Mouse (Mus musculus) lung, embryonic 16.5 days (tissue): Measurements from ENCODE around the gene Slc25a33. TPM values are rescaled to one million over a fixed set of nuclear protein-coding genes. Genes with fewer than 3 reads are reported as not detected.
"Not testable (repeated sequence)": the region's sequence is repeated elsewhere in the genome, so short reads cannot be mapped to it uniquely, and the experiment has no call there.

Source experiments
- ATAC-seq: fragments of 200-750 bp; cut with Nextera tagmentation; 2 replicates; pipeline ENCODE4 v1.8.0; 2017; ENCODE audit warnings: low read depth, mild to moderate bottlenecking, moderate library complexity
- H3K27ac ChIP-seq: fragments of 300-500 bp; sonication (generic); 2 replicates; pipeline ENCODE4 v1.5.1; 2014; ENCODE audit warnings: mild to moderate bottlenecking, control low read depth, low read length
- H3K27me3 ChIP-seq: fragments of 300-500 bp; sonication (generic); 2 replicates; pipeline ENCODE4 v1.6.1; 2014; ENCODE audit warnings: low read depth, low read length, mixed read lengths; ENCODE audit not compliant: control insufficient read depth, insufficient read depth
- H3K36me3 ChIP-seq: fragments of 300-500 bp; sonication (generic); 2 replicates; pipeline ENCODE4 v1.6.1; 2014; ENCODE audit warnings: low read length; ENCODE audit not compliant: control insufficient read depth, insufficient read depth
- H3K4me1 ChIP-seq: fragments of 300-500 bp; sonication (generic); replicated peaks from 2 replicates; pipeline ENCODE4 v1.6.1; 2014; ENCODE audit warnings: low read length, mixed read lengths; ENCODE audit not compliant: control insufficient read depth, insufficient read depth
- H3K4me2 ChIP-seq: fragments of 300-500 bp; sonication (generic); 2 replicates; pipeline ENCODE4 v1.6.1; 2014; ENCODE audit warnings: low read depth, low read length, control low read depth
- H3K4me3 ChIP-seq: fragments of 300-500 bp; sonication (generic); 2 replicates; pipeline ENCODE4 v1.5.1; 2014; ENCODE audit warnings: mild to moderate bottlenecking, low read length, control low read depth
- H3K9ac ChIP-seq: fragments of 300-500 bp; sonication (generic); 2 replicates; pipeline ENCODE4 v1.6.1; 2014; ENCODE audit warnings: low read length, control low read depth
- H3K9me3 ChIP-seq: fragments of 300-500 bp; sonication (generic); 2 replicates; pipeline ENCODE4 v1.6.1; 2016; ENCODE audit warnings: low read length; ENCODE audit not compliant: control insufficient read depth
- WGBS: fragments of 180-500 bp; shearing (Covaris S2); extraction: QIAGEN DNeasy Blood & Tissue Kit; methylation state at CpG from one replicate; pipeline ENCODE4 v1.1.7; 2014; 5-methylcytosine and 5-hydroxymethylcytosine counted together
- polyA plus RNA-seq: library from polyadenylated mRNA; unstranded; fragments of >200 nt; fragmentation: Nextera tagmentation; extraction: Ambion mirVana; gene quantifications from 2 replicates; pipeline ENCODE4 v1.2.1, GENCODE M21; 2015

The Slc25a33 gene
- polyA plus RNA-seq, 1 experiment from 2014 or later, result 5.8 TPM

GRCm38 (mm10) chr4:149775330-149775729 is 1.3 kb upstream of the Slc25a33 start:
- Histone ChIP-seq H3K27ac (no peak overlapping the region), H3K36me3 (no peaks in the 10 kb centered on the region)
- 31% methylated on average over 7 of the region's 7 CpGs for WGBS

GRCm38 (mm10) chr4:149773408-149774093 is 526 bp downstream of the Slc25a33 start:
- Histone ChIP-seq H3K9me3 (no peaks in the 10 kb centered on the region), H3K27ac (no peak overlapping the region), H3K27me3 (no peaks in the 10 kb centered on the region), H3K9ac (peak overlapping the region; percentile 78), H3K4me3 (peak overlapping the region; percentile 73), H3K4me1 (peaks cover 18% of the 10 kb centered on the region), H3K36me3 (no peaks in the 10 kb centered on the region), H3K4me2 (peak overlapping the region; percentile 100)
- ATAC-seq, result no peak; the same call in 1 of the 2 replicates
- WGBS, result under 1% methylated on average over 63 of the region's 65 CpGs

More at GRCm38 (mm10) chr4:149775330-149775729, 1.3 kb upstream of the Slc25a33 start:
- no peak overlapping the region for H3K4me3 ChIP-seq
- no peak for ATAC-seq
- H3K4me1 ChIP-seq, result peaks cover 18% of the 10 kb centered on the region
- no peak overlapping the region for H3K4me2 ChIP-seq
- no peak overlapping the region for H3K9ac ChIP-seq
- H3K27me3 ChIP-seq, result no peaks in the 10 kb centered on the region
- H3K9me3 ChIP-seq, result no peaks in the 10 kb centered on the region

GRCm38 (mm10) chr4:149772394-149772793 is 1.7 kb downstream of the Slc25a33 start:
- no peaks in the 10 kb centered on the region for H3K27me3 ChIP-seq
- H3K9me3 ChIP-seq, result no peaks in the 10 kb centered on the region
- no peak overlapping the region for H3K27ac ChIP-seq
- H3K9ac ChIP-seq, result no peak overlapping the region
- H3K36me3 ChIP-seq, result no peaks in the 10 kb centered on the region
- peaks cover 18% of the 10 kb centered on the region for H3K4me1 ChIP-seq
- WGBS, result 48% methylated on average over 2 of the region's 2 CpGs
- no peak for ATAC-seq
- H3K4me2 ChIP-seq, result no peak overlapping the region
- no peak overlapping the region for H3K4me3 ChIP-seq

- no peak overlapping the region for H3K9ac ChIP-seq
- H3K27ac ChIP-seq, result no peak overlapping the region
- WGBS, result 84% methylated on average over 5 of the region's 5 CpGs
- H3K27me3 ChIP-seq, result no peaks in the 10 kb centered on the region
- no peaks in the 10 kb centered on the region for H3K36me3 ChIP-seq
- H3K4me1 ChIP-seq, result no peaks in the 10 kb centered on the region
- no peaks in the 10 kb centered on the region for H3K9me3 ChIP-seq
- H3K4me2 ChIP-seq, result no peak overlapping the region
- no peak overlapping the region for H3K4me3 ChIP-seq
- no peak for ATAC-seq
Observed at GRCm38 (mm10) chr4:149765201-149765600, 8.9 kb downstream of the Slc25a33 start.

GRCm38 (mm10) chr4:149763335-149763734 is 10.7 kb downstream of the Slc25a33 start:
- no peaks in the 10 kb centered on the region for H3K9me3 ChIP-seq
- H3K4me2 ChIP-seq, result no peak overlapping the region
- no peak overlapping the region for H3K4me3 ChIP-seq
- no peak overlapping the region for H3K9ac ChIP-seq
- H3K36me3 ChIP-seq, result no peaks in the 10 kb centered on the region
- H3K27me3 ChIP-seq, result no peaks in the 10 kb centered on the region
- no peaks in the 10 kb centered on the region for H3K4me1 ChIP-seq
- no peak for ATAC-seq
- no peak overlapping the region for H3K27ac ChIP-seq
- 82% methylated on average over 2 of the region's 2 CpGs for WGBS

- no peak overlapping the region for H3K9ac ChIP-seq
- H3K36me3 ChIP-seq, result 0 out of 2 replicates have a peak, but pooled peaks cover 2% of the 10 kb centered on the region
- H3K4me1 ChIP-seq, result no peaks in the 10 kb centered on the region
- 65% methylated on average over 5 of the region's 5 CpGs for WGBS
- H3K27ac ChIP-seq, result no peak overlapping the region
- no peak for ATAC-seq
- no peak overlapping the region for H3K4me2 ChIP-seq
- H3K4me3 ChIP-seq, result no peak overlapping the region
- H3K9me3 ChIP-seq, result no peaks in the 10 kb centered on the region
- H3K27me3 ChIP-seq, result no peaks in the 10 kb centered on the region
Observed at GRCm38 (mm10) chr4:149759517-149759916, 14.6 kb downstream of the Slc25a33 start.

- Histone ChIP-seq H3K9ac (no peak overlapping the region), H3K4me3 (no peak overlapping the region), H3K36me3 (0 out of 2 replicates have a peak, but pooled peaks cover 2% of the 10 kb centered on the region), H3K4me2 (no peak overlapping the region), H3K9me3 (no peaks in the 10 kb centered on the region), H3K4me1 (no peaks in the 10 kb centered on the region), H3K27me3 (no peaks in the 10 kb centered on the region), H3K27ac (no peak overlapping the region)
- no peak for ATAC-seq
- WGBS, result 70% methylated on average over 6 of the region's 6 CpGs
Observed at GRCm38 (mm10) chr4:149758423-149758822, 15.7 kb downstream of the Slc25a33 start.

GRCm38 (mm10) chr4:149756546-149756945 is 17.5 kb downstream of the Slc25a33 start:
- H3K27me3 ChIP-seq, H3K36me3 ChIP-seq, H3K4me2 ChIP-seq, H3K9me3 ChIP-seq, H3K4me1 ChIP-seq, ATAC-seq, H3K9ac ChIP-seq, H3K27ac ChIP-seq, H3K4me3 ChIP-seq: not testable (repeated sequence)
- 87% methylated on average over 7 of the region's 7 CpGs for WGBS

- H3K4me1 ChIP-seq, result no peaks in the 10 kb centered on the region
- ATAC-seq, result no peak
- no peaks in the 10 kb centered on the region for H3K9me3 ChIP-seq
- H3K36me3 ChIP-seq, result 0 out of 2 replicates have a peak, but pooled peaks cover 2% of the 10 kb centered on the region
- H3K27ac ChIP-seq, result no peak overlapping the region
- no peaks in the 10 kb centered on the region for H3K27me3 ChIP-seq
- no peak overlapping the region for H3K9ac ChIP-seq
- no peak overlapping the region for H3K4me3 ChIP-seq
- H3K4me2 ChIP-seq, result no peak overlapping the region
- WGBS, result 82% methylated on average over 3 of the region's 3 CpGs
Observed at GRCm38 (mm10) chr4:149752836-149753235, 21.2 kb downstream of the Slc25a33 start.
